Mouse (Mus musculus) neural tube, embryonic 12.5 days (tissue): ENCODE data around the gene St6galnac3. TPM values are rescaled to one million over a fixed set of nuclear protein-coding genes. Genes with fewer than 3 reads are reported as not detected.

Experiments
- ATAC-seq: fragments of 200-750 bp; cut with Nextera tagmentation; 2 replicates; pipeline ENCODE4 v1.8.0; 2017; ENCODE audit warnings: low read depth, mild to moderate bottlenecking, moderate TSS enrichment, moderate library complexity; ENCODE audit not compliant: low FRiP score
- H3K27ac ChIP-seq: fragments of 300-500 bp; sonication (generic); 2 replicates; pipeline ENCODE4 v1.5.1; 2016
- H3K27me3 ChIP-seq: fragments of 300-500 bp; sonication (generic); replicated peaks from 2 replicates; pipeline ENCODE4 v1.6.1; 2016; ENCODE audit warnings: mild to moderate bottlenecking
- H3K36me3 ChIP-seq: fragments of 300-500 bp; sonication (generic); 2 replicates; pipeline ENCODE4 v1.6.1; 2016; ENCODE audit warnings: mild to moderate bottlenecking
- H3K4me1 ChIP-seq: fragments of 300-500 bp; sonication (generic); 2 replicates; pipeline ENCODE4 v1.6.1; 2016
- H3K4me2 ChIP-seq: fragments of 300-500 bp; sonication (generic); replicated peaks from 2 replicates; pipeline ENCODE4 v1.6.1; 2016; ENCODE audit warnings: mild to moderate bottlenecking
- H3K4me3 ChIP-seq: fragments of 300-500 bp; sonication (generic); 2 replicates; pipeline ENCODE4 v1.5.1; 2016
- H3K9ac ChIP-seq: fragments of 300-500 bp; sonication (generic); 2 replicates; pipeline ENCODE4 v1.6.1; 2016; ENCODE audit warnings: mild to moderate bottlenecking
- H3K9me3 ChIP-seq: fragments of 300-500 bp; sonication (generic); 2 replicates; pipeline ENCODE4 v1.6.1; 2016; ENCODE audit warnings: mild to moderate bottlenecking
- WGBS: fragments of 180-500 bp; shearing (Covaris S2); methylation state at CpG from one replicate; pipeline ENCODE4 v1.1.7; 2016; 5-methylcytosine and 5-hydroxymethylcytosine counted together
- polyA plus RNA-seq: library from polyadenylated mRNA; unstranded; fragments of >200 nt; fragmentation: Nextera tagmentation; extraction: Ambion mirVana; gene quantifications from 2 replicates; pipeline ENCODE4 v1.2.1, GENCODE M21; 2016

Gene St6galnac3
- polyA plus RNA-seq, 1 experiment from 2014 or later = 34.8 TPM

DNA sequence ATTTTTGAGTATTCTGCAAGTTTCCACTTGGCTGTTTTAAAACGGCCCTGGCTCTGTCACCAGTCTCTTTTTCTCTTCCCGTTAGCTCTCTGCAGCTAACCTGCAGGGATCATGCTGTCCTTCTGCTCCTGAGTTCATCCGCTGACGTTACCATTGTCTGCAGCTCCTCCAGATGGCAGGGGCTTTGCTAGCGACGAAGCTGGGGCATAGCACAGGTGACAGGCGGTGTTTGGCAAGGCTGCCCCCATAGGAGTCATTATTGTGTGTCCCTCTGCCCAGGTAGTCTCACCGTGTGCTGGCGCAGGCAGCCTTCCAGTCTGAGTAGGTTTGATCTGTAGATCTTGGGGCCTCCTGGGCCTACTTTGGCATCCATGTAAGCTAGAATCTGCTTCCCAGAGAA, 432.6 kb downstream of the St6galnac3 start:
- no peak for ATAC-seq
- H3K9me3 ChIP-seq = no peaks in the 10 kb centered on the region
- H3K27me3 ChIP-seq = no peaks in the 10 kb centered on the region
- H3K4me1 ChIP-seq = no peaks in the 10 kb centered on the region
- no peak overlapping the region for H3K9ac ChIP-seq
- WGBS = 86% methylated on average over 9 of the region's 9 CpGs
- no peak overlapping the region for H3K4me2 ChIP-seq
- H3K36me3 ChIP-seq = no peaks in the 10 kb centered on the region
- H3K4me3 ChIP-seq = no peak overlapping the region
- H3K27ac ChIP-seq = no peak overlapping the region

- no peaks in the 10 kb centered on the region for H3K9me3 ChIP-seq
- 90% methylated on average over 6 of the region's 6 CpGs for WGBS
- no peaks in the 10 kb centered on the region for H3K36me3 ChIP-seq
- H3K9ac ChIP-seq = no peak overlapping the region
- no peak for ATAC-seq
- H3K4me1 ChIP-seq = no peaks in the 10 kb centered on the region
- H3K27me3 ChIP-seq = no peaks in the 10 kb centered on the region
- no peak overlapping the region for H3K4me3 ChIP-seq
- no peak overlapping the region for H3K4me2 ChIP-seq
- no peak overlapping the region for H3K27ac ChIP-seq
Observed at GRCm38 (mm10) chr3:153291406-153292045, 433.4 kb downstream of the St6galnac3 start.

DNA sequence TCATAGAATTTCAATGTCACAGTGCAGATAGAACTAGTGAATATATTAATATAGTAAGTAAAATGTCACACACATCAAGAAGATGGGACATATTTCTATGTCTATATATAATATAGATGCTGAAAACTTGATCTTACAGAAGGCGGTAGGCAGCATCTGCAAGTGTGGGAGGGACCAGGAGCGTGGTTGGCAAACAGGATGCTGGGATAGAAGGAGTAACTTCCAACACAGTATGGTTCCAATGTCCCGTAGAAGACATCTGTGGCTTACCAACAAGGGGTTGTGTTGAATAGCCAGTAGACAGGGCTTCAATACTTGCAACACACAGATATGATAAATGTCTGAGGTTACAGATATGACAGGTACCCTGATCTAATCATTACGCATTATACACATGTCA, 435.0 kb downstream of the St6galnac3 start:
- 90% methylated on average over 4 of the region's 4 CpGs for WGBS
- H3K4me2 ChIP-seq = no peak overlapping the region
- peaks cover 4% of the 10 kb centered on the region; the same call in 1 of the 2 replicates for H3K4me1 ChIP-seq
- ATAC-seq = no peak
- no peaks in the 10 kb centered on the region for H3K27me3 ChIP-seq
- no peak overlapping the region for H3K4me3 ChIP-seq
- no peak overlapping the region for H3K27ac ChIP-seq
- H3K9me3 ChIP-seq = no peaks in the 10 kb centered on the region
- H3K36me3 ChIP-seq = no peaks in the 10 kb centered on the region
- H3K9ac ChIP-seq = no peak overlapping the region

GRCm38 (mm10) chr3:153287564-153287963, 437.4 kb downstream of the St6galnac3 start:
- ATAC-seq = no peak

GRCm38 (mm10) chr3:153287081-153287480, 437.9 kb downstream of the St6galnac3 start:
- WGBS = 68% methylated on average over 6 of the region's 6 CpGs
- no peak overlapping the region for H3K4me3 ChIP-seq
- no peak for ATAC-seq

More at GRCm38 (mm10) chr3:153287564-153287963, 437.4 kb downstream of the St6galnac3 start:
- H3K27me3 ChIP-seq = no peaks in the 10 kb centered on the region
- H3K9me3 ChIP-seq = no peaks in the 10 kb centered on the region
- no peaks in the 10 kb centered on the region for H3K36me3 ChIP-seq
- H3K4me2 ChIP-seq = no peak overlapping the region
- H3K4me1 ChIP-seq = peaks cover 8% of the 10 kb centered on the region; the same call in 1 of the 2 replicates
- no peak overlapping the region for H3K27ac ChIP-seq
- no peak overlapping the region for H3K4me3 ChIP-seq
- WGBS = 95% methylated on average over 4 of the region's 4 CpGs
- no peak overlapping the region for H3K9ac ChIP-seq

DNA sequence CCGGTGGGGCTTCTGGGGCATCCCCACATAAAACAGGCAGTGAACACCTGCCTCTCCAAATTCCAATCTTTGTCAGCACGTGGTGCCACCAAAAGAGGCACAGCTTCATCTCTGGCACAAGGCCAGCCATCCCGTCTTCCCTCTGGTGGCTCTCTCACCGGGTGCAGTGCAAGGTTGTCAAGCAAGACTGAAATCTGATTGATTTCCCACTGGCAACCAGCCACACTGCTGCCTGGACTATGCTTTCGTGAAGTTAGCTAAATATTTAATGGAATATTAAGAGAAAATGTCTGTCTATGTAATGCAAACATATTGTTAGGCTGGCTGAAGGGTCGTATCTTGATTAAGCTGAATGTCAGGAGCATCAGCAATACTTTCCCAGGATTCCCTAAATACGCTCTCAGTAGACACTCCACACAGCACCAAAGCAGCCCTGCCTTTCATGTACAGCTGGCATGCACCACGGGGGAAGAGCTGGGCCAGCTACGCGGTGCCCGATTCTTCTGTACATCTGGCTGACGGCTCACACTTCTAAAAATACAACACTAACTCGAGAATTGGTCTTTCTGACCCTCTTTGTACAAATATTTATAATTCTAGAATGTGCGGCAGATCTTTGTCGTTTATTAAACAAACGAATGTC, 442.7 kb downstream of the St6galnac3 start:
- no peak overlapping the region for H3K27ac ChIP-seq
- H3K36me3 ChIP-seq = no peaks in the 10 kb centered on the region
- H3K9ac ChIP-seq = no peak overlapping the region
- H3K4me2 ChIP-seq = no peak overlapping the region
- no peak overlapping the region for H3K4me3 ChIP-seq
- no peak for ATAC-seq
- H3K9me3 ChIP-seq = no peaks in the 10 kb centered on the region
- peaks cover 23% of the 10 kb centered on the region for H3K4me1 ChIP-seq
- 66% methylated on average over 16 of the region's 16 CpGs for WGBS
- no peaks in the 10 kb centered on the region for H3K27me3 ChIP-seq

More at GRCm38 (mm10) chr3:153287081-153287480, 437.9 kb downstream of the St6galnac3 start:
- Histone ChIP-seq H3K36me3 (no peaks in the 10 kb centered on the region), H3K27me3 (no peaks in the 10 kb centered on the region), H3K27ac (no peak overlapping the region), H3K9ac (no peak overlapping the region), H3K9me3 (no peaks in the 10 kb centered on the region), H3K4me1 (peaks cover 12% of the 10 kb centered on the region), H3K4me2 (no peak overlapping the region)

DNA sequence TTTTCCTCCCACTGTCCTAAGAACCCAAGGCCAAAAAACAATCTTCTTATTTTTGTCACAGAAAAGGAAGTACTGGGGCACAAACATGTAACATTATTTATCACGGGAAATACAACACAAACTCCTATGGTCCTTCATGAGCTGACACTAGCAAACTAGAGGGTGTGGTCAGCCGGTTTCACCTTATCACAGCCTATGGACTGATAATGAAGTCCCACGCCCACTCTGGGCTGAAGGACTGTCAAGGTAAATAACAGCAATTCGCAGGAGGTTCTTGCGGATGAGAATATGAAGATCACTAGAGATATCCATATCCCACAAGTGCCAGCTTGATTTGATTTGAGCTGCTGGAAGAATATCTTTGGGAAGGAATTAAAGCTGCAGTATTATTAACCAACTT, 446.7 kb downstream of the St6galnac3 start:
- Histone ChIP-seq H3K4me1 (peaks cover 23% of the 10 kb centered on the region), H3K4me2 (no peak overlapping the region), H3K9me3 (0 out of 2 replicates have a peak, but pooled peaks cover 9% of the 10 kb centered on the region), H3K4me3 (no peak overlapping the region), H3K27me3 (no peaks in the 10 kb centered on the region), H3K27ac (no peak overlapping the region), H3K36me3 (no peaks in the 10 kb centered on the region), H3K9ac (no peak overlapping the region)
- no peak for ATAC-seq
- 86% methylated on average over 5 of the region's 5 CpGs for WGBS

- H3K9me3 ChIP-seq = 0 out of 2 replicates have a peak, but pooled peaks cover 9% of the 10 kb centered on the region
- peak overlapping the region; percentile 40 for H3K4me2 ChIP-seq
- 20% methylated on average over 16 of the region's 16 CpGs for WGBS
- H3K4me1 ChIP-seq = peaks cover 23% of the 10 kb centered on the region
- H3K27ac ChIP-seq = no peak overlapping the region
- peak; percentile 94 for ATAC-seq
- H3K9ac ChIP-seq = no peak overlapping the region
- H3K4me3 ChIP-seq = no peak overlapping the region
- no peaks in the 10 kb centered on the region for H3K27me3 ChIP-seq
- H3K36me3 ChIP-seq = no peaks in the 10 kb centered on the region
Observed at GRCm38 (mm10) chr3:153277389-153277999, 447.5 kb downstream of the St6galnac3 start.

GRCm38 (mm10) chr3:153276830-153277388, 448.1 kb downstream of the St6galnac3 start:
- no peak overlapping the region for H3K4me3 ChIP-seq
- WGBS = 43% methylated on average over 16 of the region's 16 CpGs
- ATAC-seq = peak; percentile 67

GRCm38 (mm10) chr3:153276101-153276829, 448.7 kb downstream of the St6galnac3 start:
- no peak overlapping the region for H3K9ac ChIP-seq
- H3K27ac ChIP-seq = no peak overlapping the region
- H3K4me1 ChIP-seq = peaks cover 16% of the 10 kb centered on the region
- H3K27me3 ChIP-seq = no peaks in the 10 kb centered on the region
- no peak for ATAC-seq
- no peak overlapping the region for H3K4me3 ChIP-seq
- H3K36me3 ChIP-seq = no peaks in the 10 kb centered on the region
- H3K4me2 ChIP-seq = peak overlapping the region; percentile 40; the same call in 1 of the 2 replicates
- H3K9me3 ChIP-seq = 0 out of 2 replicates have a peak, but pooled peaks cover 9% of the 10 kb centered on the region
- WGBS = 76% methylated on average over 8 of the region's 8 CpGs

More at GRCm38 (mm10) chr3:153276830-153277388, 448.1 kb downstream of the St6galnac3 start:
- H3K27ac ChIP-seq = no peak overlapping the region
- H3K9ac ChIP-seq = no peak overlapping the region
- H3K27me3 ChIP-seq = no peaks in the 10 kb centered on the region
- H3K4me2 ChIP-seq = peak overlapping the region; percentile 40
- H3K9me3 ChIP-seq = 0 out of 2 replicates have a peak, but pooled peaks cover 9% of the 10 kb centered on the region
- H3K4me1 ChIP-seq = peaks cover 17% of the 10 kb centered on the region
- H3K36me3 ChIP-seq = no peaks in the 10 kb centered on the region

GRCm38 (mm10) chr3:153272241-153272640, 452.7 kb downstream of the St6galnac3 start:
- Histone ChIP-seq H3K4me3 (no peak overlapping the region), H3K27me3 (no peaks in the 10 kb centered on the region), H3K9ac (no peak overlapping the region), H3K4me2 (no peak overlapping the region), H3K4me1 (peaks cover 8% of the 10 kb centered on the region), H3K36me3 (no peaks in the 10 kb centered on the region), H3K27ac (no peak overlapping the region), H3K9me3 (0 out of 2 replicates have a peak, but pooled peaks cover 9% of the 10 kb centered on the region)
- 74% methylated on average over 1 of the region's 1 CpGs for WGBS
- no peak for ATAC-seq
